Mouse (Mus musculus) brain, embryonic 18.5 days (tissue): ENCODE results near the gene Pacs1.
"Not testable (repeated sequence)": the region's sequence is repeated elsewhere in the genome, so short reads cannot be mapped to it uniquely, and the experiment has no call there.

Experiments
- DNase-seq: peaks from one replicate; pipeline ENCODE4 v3.0.0-alpha.2; 2012; ENCODE audit warnings: low read depth, low spot score

Gene Pacs1

DNA sequence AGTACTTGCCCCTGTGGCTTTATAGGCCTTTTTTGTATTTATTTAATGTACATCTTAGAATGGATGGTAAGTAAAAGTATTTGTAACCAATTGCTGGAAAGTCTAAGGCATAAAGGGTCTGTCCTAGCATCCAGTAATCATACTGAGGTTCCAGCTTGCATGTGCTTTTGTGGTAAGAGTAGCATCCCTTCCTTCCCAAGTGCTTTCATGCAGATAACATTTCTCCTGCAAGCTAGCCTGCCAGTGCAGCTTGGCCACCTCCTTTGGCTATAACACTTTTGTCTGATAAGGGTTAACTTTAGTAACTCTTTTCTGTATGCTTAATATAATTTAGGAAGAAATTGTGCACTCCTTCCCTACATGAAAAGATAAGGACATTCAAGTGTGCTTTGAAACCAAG, 4.9 kb downstream of the Pacs1 start:
- DNase-seq, result no peak

DNA sequence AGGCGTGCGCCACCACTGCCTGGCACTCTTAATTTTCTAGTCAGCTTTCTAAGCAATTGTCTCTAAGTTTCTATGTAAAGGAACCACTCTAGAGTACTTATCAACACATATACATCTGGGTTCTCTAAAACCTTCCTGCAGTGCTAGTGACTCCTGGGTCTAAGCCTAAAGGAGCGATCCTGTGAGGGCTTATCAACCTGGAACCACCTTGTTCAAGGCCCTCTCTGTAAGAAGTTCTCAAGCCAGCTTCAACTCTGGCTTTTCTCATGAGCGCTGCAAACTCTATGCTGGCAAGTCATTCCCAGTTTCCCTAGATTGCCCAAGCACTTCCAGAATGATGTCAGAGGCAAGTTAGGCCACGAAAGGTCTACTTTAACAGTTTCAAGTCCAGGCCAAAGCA, 5.9 kb downstream of the Pacs1 start:
- no peak for DNase-seq

DNA sequence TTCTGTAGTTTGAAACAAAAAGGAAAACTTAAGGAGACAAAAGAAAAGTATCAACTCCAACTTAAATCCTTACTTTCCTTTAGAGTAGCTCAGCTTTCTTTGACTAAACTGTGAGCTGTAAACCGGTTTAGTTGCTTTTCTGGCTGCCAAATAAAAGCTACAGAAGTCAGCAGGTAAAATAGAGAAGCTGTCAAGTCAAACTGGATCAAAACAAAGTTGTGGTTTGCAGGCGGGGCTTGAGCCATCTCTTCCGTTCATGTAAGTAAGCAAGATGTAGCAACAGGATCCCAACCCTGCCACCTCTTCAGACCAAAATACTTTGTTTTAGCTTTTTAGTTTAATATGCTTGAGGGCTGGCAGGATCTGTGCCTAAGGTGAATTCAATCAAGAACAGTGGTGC, 15.8 kb downstream of the Pacs1 start:
- no peak for DNase-seq

DNA sequence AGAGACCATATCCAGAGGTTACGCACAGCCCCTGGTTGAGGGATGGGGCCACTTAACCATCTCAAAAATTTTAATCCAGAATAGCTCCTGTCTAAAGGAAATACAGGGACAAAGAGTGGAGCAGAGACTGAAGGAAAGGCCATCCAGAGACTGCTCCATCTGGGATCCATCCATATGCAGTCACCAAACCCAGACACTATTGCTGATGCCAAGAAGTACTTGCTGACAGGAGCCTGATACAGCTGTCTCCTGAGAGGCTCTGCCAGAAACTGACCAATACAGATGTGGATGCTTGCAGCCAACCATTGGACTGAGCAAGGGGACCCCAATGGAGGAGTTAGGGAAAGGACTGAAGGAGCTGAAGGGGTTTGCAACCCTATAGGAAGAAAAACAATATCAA, 35.9 kb downstream of the Pacs1 start:
- not testable (repeated sequence) for DNase-seq

DNA sequence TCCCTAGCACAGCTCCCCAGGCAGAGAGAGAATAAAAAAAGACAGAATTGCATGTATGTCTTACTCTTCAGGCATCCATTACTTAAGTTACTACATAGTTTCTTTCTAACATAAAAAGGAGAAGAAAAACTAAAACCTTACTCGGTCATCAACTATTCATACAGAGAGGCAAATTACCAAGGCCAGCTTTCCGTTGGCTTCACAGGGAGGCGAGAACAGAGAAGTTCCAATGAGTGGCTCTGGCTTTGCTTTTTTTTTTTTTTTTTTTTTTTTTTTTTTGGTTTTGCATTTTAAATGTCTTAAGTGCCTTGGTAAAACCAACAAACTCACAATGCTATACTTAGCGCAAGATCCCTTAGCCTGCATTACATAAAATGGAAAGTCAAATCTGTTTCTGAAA, 40.2 kb downstream of the Pacs1 start:
- no peak for DNase-seq

DNA sequence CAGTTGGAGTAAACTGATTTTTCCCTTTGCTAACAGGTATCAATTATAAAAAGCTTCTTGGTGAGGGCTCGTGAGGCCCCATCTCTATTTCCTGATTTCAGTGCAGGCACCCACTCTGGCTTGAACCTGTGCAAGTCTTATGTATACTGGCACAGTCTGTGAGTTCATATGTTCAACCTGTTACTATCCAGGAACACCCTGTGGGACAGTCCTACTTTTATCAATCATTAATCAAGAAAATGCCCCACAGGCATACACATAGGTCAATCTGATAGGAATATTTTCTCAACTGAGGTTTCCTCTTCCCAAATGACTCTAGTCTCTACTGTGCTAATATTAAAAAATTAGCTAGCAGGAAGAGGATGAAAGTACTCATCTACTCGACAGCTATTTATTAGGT, 42.8 kb downstream of the Pacs1 start:
- DNase-seq, result no peak

DNA sequence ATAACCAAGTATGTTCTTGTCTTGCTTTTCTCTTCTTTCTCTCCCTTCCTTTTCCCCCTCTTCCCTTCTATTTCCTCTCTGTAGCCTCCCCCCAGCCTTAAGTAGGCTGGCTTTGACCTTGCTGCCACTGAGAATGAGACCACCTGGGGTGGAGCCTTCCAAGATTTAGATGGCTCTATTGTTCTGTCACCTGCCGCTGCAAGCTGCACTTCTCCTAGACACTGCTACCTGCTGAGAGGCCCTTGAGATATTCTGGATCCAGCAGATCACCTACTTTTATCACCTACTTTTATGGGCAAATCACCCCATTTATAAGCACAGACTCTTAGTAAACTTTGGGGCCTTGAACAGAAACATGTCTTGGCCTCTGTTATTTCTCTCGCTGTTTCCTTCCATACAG, 48.3 kb downstream of the Pacs1 start:
- DNase-seq, result no peak

DNA sequence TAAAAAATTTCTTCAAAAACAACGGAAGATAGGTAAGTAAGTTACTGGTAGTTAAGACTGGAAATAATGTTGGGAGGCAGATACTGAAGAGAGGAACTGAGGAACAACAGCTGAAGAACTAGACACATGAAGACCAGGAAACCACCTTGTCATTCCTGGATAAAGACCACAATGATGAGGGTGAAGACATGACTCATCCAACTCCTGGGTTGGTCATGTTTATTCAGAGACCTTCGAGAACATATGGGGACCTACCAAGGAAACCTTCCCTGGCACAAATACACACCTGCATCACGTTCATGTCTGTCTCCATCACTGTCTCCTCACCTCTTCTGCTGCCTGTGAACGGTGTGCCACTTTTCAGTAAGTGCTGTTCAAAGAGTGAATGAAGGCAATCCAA, 48.8 kb downstream of the Pacs1 start:
- no peak for DNase-seq

DNA sequence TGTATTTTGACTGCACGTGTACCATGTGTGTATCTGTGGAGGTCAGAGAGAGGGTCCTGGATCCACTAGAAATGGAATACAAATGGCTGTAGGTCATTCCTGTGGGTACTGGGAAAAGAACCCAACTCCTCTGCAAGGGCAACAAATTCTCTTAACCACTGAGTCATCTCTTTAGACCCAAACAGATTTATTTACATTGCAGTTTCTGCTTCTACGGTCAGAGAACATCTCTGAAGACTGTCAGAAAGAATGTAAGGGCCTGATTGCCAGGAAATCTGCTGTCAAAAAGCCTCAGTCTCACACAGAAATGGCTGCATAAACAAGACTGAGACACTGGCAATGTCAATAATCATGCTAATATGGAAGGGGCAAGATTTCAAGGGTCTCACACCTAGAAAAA, 51.0 kb downstream of the Pacs1 start:
- no peak for DNase-seq

DNA sequence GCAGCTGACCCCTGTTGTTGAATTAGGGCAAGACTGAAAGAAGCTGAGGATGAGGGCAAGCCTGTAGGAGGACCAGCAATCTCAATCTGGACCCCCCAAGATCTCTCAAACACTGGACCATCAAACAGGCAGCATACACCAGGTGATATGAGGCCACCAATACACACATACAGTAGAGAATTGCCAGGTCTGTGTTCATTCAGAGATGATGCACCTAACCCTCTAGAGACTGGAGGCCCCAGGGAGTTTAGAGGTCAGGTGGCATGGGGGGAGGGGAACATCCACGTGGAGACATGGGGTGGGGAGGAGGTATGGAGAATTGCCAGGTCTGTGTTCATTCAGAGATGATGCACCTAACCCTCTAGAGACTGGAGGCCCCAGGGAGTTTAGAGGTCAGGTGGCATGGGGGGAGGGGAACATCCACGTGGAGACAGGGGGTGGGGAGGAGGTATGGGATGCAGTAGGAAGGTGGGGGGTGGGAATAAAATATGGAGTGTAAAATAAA, 51.6 kb downstream of the Pacs1 start:
- not testable (repeated sequence) for DNase-seq

DNA sequence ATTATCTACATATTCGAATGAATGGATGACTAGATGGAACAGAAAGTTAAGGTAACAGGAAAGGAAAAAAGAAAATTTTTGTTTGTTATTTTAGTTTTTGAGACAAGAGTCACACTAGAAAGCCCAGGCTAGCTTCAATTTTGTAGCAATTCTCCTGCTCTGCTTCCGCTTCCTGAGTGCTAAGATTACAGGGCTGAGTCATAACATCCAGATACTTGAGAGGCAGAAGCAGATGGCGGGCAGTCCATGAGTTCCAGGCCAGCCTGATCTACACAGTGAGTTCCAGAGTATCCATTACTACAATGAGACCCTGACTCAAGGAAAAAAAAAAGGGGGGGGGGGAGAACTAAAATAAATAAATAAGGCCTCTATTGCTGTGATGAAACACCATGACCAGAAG, 52.5 kb downstream of the Pacs1 start:
- DNase-seq, result no peak

DNA sequence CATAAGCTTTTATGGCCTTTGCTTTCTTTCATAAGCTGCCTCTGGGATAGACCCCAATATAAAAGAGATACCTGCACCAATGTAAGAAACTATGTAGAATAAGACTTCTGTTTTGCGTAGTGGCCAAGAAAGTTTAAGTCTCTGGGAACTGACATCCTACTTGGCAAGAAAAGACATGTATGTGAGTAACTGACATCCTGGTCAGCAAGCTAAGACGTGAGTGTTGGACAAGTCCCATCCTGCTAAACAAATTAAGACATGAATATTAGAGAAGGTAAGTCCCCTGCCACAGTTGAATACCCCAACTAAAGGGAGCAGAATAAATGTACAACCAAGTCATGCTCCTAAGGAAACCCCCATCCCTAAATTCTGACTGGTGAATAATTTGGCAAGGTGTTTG, 71.2 kb downstream of the Pacs1 start:
- no peak for DNase-seq

DNA sequence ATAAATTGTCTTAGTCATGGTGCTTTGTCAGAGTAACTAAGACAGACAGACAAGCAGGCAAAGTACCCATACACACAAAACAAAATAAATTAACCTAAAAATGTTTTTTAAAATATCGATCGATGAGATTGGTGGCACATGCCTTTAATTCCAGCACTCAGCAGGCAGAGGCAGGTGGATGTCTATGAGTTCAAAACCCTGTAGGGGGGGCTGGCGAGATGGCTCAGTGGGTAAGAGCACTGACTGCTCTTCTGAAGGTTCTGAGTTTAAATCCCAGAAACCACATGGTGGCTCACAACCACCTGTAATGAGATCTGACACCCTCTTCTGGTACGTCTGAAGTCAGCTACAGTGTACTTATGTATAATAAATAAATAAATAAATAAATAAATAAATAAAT, 72.3 kb downstream of the Pacs1 start:
- DNase-seq, result not testable (repeated sequence)

DNA sequence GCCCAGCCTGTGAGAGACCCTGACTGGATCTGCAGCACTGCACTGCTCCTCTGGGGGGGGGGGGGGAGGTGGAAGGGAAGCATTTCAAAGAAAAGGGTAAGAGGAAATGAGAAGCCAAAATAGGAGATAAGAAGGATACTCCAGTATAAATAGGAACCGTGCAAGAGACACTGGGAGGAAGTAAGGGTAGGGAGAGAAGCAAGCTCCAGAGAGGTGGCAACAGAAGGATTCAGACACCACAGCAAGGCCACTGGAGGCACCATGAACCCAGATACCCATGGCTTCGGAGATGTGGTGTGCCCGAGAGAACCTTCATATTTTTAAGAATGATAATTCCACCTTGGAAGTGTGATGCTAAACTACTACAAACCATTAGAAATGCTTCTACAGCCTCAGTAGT, 74.4 kb downstream of the Pacs1 start:
- DNase-seq, result no peak

DNA sequence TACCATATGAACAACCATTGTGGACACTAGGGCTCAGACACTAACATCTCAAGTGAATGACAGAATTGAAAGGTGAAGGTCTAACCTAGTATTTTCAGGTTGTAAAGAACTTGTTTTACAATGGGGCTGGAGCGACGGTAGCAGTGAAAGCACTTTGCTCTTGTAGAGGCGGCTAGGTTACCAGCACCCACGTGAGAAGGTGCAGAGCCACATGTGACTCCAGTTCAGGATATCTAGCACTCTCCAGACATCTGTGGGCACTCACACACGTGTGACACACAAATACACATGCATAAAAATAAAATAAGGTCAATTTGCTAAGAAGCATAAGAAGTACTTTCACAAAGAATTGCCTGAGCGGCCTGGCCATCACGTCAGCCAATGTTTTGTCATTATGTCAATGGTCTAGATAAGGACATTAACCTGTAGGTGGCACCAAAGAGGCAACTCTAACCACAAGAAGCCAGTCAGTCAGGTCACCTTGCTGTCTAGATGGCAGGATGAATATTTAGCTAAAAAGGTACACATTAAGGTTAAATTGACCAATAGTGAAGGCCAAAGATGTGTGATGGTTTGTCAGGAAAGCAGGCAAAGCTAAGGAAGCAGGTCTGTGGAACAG, 77.4 kb downstream of the Pacs1 start:
- DNase-seq, result peak; percentile 3

DNA sequence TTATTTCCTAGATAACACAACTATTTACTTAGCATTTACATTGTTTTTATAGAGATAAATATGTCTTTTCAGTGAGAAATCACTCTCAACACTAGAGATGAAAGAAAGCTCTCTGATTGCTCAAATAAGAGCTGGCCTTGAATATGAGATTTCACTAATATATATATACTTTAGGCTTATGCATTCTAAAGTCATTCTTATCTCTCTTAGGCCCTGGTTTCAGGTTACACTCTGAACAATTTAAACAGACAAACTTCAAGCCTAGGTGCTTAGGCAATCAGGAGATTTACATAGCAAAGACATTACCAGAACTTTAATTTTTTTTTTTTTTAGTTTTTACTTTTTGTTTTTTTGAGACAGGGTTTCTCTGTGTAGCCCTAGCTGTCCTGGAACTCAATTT, 80.5 kb downstream of the Pacs1 start:
- no peak for DNase-seq

DNA sequence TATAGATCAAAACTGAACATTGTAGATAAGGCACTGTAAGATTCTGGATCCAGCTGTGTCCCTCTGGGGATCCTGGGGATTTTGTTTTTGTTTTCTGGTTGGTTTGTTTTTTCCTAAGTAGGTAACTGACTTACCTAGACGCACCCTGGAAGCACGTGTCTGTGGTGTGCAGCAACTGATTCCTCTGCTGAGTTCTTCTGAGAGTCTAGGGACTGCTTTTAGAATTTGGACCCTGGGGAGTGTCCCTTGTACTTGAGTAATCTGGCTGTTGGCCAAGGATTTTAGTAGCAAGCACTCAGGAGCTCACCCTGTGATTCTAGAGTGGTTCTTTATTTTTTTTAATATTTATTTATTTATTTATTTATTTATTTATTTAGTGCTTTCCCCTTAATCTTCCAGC, 85.5 kb downstream of the Pacs1 start:
- no peak for DNase-seq

DNA sequence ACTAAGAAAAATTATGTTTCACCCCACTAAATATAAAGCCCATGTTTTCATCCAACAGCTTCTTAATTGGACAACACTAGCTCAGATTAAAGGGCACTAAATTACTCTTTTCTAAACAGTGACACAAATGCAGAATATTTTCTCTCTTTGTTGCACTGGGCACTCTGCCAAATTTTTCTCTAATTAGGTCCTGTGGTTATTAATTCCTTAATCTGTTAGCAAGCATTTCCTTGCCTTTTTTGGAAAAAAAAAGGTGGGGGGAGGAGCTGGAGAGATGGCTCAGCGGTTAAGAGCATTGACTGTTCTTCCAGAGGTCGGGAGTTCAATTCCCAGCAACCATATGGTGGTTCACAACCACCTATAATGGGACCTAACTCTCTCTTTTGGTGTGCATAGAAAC, 91.0 kb downstream of the Pacs1 start:
- peak; percentile 14 for DNase-seq

DNA sequence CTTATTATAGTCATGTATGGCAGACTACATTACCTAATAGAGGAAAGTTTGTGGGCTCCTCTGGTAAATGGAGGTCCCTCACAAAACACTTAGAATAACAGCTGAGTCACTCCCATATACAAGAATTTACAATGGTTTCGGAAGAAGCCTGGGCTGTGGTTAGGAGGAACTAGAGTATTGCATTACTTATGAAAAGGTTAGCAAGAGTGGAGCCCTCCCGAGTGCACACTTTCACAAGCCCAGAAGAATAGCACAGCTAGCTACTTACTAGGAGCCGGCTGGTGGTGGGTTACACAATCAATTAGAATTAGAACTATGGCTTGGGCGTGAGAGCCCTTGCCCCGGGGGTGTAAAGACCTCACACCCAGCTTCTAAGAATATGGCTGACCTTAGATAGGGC, 94.3 kb downstream of the Pacs1 start:
- no peak for DNase-seq

DNA sequence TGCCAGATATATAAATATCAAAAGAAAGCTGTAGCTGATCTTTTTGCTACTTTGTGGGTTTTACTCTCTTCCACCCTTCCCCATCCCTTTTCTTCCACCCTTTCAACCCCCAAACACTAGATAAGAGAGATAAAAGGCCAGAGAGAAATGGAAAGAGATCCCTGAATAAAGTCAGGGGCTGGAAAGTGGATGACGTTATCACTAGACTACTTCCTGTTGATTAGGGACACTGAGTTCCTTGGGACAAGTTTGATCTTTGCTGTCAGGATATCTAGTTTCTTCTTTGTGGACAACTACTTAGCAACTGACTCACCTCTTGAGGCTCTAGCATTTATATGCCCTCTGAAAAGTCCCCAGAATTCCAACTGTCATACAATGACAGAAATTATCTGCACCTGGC, 102.5 kb downstream of the Pacs1 start:
- DNase-seq, result no peak

DNA sequence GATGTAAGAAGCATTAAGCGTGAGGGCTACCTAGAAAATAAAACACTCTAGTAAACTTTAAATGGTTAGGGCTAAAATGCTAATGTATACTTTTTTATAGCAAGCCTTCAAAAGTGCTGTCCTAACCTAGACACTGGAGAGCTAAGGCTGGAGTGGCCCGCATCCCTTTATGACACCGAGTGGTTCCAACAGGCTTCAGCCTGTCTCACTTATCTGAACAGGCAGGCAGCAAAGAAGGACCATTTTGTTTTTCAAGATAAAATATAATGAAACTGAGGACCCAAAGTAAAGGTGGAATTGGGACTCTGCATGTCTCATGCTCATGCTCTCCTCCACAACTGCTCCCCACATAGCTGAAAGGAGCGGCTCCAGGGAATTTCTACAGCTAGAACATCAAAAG, 105.4 kb downstream of the Pacs1 start:
- no peak for DNase-seq

DNA sequence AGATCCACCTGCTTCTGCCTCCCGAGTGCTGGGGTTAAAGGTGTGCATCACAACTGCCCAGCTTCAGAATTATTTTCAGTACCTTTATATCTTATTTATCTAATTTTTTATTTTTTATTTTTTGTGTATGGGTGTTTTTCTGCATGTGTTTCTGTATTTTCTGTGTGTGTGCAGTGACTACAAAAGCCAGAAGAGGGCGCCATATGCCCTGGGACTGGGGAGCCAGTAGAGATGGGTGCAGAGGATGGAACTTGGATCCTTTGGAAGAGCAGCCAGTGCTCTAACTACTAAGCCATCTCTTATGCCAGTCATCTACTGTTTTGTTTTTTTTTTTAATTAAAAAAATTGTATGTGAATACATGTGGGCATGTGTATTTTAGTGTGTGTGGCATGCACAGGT, 108.5 kb downstream of the Pacs1 start:
- no peak for DNase-seq

DNA sequence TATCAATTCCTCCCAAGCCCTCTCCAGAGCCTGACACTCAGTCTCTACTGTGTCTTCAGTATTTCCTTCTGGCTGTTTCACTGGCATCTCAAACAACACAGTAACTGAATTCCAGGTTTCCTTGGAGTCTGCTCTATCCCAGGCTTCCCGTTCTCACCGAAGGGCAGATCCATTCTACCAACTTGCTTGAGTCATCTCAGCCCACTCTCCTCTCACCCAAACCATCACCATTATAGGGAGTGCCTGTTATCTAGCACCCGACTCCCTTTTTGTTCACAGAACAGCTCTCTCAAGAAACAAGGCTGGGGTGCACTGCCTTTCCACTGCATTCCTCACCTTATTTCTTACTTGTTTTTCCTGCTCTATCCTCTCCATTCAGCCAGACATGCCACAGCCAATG, 111.0 kb downstream of the Pacs1 start:
- DNase-seq, result no peak

DNA sequence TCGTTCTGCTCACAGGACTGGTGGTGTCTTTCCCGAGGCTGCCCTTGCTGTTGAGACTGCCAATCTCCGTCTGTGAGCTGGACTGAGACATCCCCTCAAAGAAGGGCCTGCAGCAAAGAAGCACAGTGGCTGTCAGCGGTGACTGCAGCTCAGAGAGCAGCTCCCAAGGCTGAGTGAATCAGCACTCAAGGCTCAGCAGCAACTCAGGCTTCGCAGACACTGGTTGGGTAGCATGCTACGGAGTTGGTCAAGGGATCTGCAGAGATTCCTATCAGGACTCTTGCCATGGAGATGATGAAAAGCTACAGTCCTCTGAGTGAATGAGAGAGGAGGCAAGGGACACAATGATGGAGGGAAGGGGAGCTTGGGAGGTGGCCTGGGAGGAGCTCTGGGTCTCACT, 120.7 kb downstream of the Pacs1 start:
- no peak for DNase-seq
